Mouse (Mus musculus): ENCODE data around the gene Sv2a. TPM values are rescaled to one million over a fixed set of nuclear protein-coding genes. Genes with fewer than 3 reads are reported as not detected.

Gene Sv2a
- polyA plus RNA-seq (2015; fragmentation: Nextera tagmentation; extraction: Ambion mirVana) = 1.2 and 2.3 TPM in 2 replicates

DNA sequence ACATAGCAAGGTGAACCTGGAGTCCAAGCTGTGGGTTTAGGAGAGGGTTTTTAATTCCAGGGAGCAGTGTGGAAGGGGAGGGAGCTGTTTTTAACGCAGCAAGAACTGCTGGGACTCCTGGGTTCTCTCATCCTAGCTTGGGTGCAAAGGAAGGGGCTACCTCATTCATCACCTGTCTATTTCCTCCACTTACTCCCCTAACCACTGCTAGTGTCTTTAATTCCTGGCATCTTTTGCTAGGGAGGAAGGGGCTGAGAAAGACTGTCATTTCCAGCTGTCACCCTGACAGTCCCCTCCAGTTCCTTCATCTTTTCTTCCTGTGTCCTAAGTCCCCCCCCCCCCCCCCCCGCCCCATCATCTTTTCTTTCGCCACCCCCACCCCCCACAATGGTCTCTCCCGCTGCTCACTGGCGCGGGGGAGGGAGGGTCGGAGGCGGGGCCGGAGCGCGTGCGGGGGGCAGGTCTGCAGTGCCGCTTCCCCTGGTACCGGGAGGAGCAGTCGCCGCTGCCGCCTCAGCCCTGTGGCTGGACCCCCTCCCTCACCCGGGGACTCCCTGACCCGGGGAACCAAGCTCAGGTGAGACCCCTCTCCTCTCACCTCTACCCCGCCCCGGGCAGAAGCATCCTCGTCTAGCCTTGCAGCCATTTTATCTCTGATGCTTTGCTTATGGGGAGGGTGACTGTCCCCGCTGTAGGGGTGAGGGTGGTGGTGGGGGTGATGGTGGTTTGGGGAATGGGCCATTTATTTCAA, at the start of gene Sv2a:
TSS of gene Sv2a (plus strand) at position 425 of the 751 bp plus-strand sequence.
- peak; percentile 43 for DNase-seq (ENCODE audit: low spot score)

GRCm38 (mm10) chr3:96132478-96132877, 48.5 kb upstream of the Sv2a start:
- DNase-seq (ENCODE audit: low spot score) = no peak

DNA sequence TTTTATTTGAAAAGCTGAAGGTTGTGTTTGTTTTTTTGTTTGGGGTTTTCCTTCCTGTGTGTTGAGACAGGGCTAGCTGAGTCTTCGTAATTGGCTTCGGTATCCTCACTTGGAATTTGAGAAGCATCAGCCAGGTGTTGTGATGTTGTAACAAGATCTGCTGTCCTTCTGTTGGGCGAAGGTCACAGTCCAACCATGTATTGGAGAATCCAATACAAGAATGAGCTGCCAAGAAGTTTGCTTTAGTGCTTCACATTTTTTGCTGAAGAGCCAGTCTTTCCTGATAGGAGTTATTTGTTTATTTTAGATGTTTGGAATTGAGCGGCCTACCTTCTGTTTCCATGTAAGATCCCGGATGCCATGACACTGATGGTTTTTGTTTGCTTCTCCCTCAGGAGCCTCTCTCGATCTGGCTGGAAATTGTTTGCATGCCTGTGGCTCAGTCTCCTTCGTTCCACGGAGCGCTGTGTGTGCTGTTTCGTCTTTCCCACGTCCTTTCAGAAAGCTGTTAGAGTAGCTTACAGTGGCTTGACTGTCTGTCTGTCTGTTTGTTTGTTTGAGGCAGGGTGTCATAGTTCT, 47.5 kb upstream of the Sv2a start:
- no peak for DNase-seq (ENCODE audit: low spot score)

GRCm38 (mm10) chr3:96135011-96135410, 45.9 kb upstream of the Sv2a start:
- no peak for DNase-seq (ENCODE audit: low spot score)

DNA sequence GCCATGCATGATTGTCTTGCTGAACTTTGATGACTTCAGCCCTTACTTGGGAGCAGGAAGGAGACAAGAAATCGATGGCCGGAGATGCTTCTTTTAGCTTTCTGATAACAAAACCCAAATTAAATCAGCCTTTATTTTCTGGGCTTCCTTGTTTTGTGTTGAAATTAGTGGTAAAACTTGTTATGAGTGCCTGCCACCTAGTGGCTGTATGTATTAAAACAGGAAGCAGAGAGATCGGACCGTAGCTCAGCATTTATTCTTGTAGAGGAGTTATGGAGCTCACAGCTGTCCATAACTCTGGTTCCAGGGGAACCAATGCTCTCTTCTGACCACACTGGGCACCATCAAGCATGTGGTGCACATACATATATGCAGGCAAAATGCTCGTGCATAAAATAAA, 33.0 kb upstream of the Sv2a start:
- DNase-seq (ENCODE audit: low spot score) = peak; percentile 75

DNA sequence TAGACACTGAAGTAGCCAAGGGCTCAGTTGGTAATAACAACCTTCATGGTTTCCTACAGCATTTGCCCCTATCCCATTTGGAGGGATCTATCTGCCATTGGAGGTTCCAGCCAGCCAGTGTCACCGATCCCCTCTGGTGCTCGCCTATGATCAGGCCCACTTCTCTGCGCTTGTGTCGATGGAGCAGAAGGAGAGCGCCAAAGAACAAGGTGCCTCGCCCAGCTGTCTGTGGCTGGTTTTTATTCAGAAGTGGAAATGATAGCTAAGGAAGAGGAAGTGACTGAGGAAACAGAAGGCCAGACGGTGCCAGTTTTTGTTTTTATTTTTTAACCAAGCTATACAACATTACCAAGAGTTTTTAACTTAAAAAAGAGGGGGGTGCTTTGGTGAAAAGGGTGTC, 29.1 kb upstream of the Sv2a start:
- DNase-seq (ENCODE audit: low spot score) = no peak

GRCm38 (mm10) chr3:96152611-96153010, 28.3 kb upstream of the Sv2a start:
- DNase-seq (ENCODE audit: low spot score) = no peak

DNA sequence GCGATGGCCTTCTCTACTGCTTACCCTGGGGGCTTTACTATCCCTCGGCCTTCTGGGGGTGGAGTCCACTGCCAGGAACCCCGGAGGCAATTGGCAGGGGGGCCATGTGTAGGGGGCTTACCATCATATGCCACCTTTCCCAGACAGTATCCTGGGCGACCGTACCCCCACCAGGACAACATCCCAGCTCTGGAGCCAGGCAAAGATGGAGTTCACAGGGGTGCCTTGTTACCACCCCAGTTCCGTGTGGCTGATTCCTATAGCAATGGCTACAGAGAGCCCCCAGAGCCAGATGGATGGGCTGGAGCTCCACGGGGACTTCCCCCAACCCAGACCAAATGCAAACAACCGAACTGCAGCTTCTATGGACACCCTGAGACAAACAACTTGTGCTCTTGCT, 25.4 kb upstream of the Sv2a start:
- no peak for DNase-seq (ENCODE audit: low spot score)

DNA sequence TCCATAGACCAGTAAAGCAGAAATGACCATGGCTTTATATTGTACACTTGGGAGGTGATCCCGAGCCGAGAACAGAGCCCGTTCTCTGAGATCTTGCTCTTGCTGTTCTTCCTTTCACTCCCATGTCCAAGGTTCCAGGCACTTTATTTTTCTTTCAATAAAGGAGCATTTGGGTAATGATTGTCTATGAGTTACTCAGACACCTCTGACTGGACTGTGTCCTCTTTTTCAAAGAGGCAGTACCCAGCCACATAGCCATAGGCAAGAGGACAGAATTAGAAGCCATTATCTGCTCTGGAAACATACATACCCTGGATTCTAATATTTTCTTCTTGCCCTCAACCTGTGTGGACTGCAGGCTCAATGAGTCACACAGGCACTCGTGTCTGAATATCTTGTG, 21.1 kb upstream of the Sv2a start:
- DNase-seq (ENCODE audit: low spot score) = no peak

GRCm38 (mm10) chr3:96160222-96160802, 20.6 kb upstream of the Sv2a start:
- no peak for DNase-seq (ENCODE audit: low spot score)

DNA sequence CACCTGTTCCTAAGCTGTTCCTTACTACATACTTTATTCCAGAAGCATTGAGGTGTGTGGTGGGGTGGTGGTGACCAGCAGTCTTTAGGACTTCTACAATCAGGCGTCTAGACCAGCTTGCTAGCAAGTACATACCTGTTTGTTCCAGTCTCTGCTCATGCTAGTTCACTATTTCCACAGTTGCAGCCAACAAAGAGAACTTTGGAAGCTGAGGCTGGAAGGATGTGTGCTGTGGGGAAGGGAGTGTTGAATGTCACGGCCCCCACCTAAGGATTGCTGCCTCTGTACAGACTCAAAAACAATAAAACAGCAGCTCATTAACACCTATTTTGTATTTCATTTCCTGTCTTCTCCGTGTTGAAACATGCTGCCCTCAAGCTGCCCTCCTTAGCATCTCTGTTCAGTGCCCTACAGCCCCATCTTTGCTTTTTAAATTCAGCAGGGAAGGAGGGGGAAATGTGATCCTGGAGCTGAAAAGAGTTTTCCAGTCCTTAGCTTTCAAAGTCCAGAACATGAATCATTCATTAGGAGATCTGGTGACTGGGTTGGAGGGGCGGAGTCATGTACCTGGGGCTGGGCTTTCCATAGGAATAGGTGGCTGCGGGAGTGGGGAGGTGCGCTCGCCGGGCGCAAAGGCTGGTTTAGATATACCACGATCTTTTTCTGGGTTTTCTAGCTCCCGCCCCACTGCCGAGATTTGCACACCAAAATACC, 20.0 kb upstream of the Sv2a start:
- no peak for DNase-seq (ENCODE audit: low spot score)

- no peak for DNase-seq (ENCODE audit: low spot score)
Observed at GRCm38 (mm10) chr3:96161869-96162840, 18.8 kb upstream of the Sv2a start, which contains the start of gene Mtmr11. Mtmr11 (plus strand) TSS chr3:96162004.

GRCm38 (mm10) chr3:96163040-96163439, 17.9 kb upstream of the Sv2a start:
- no peak for DNase-seq (ENCODE audit: low spot score)

DNA sequence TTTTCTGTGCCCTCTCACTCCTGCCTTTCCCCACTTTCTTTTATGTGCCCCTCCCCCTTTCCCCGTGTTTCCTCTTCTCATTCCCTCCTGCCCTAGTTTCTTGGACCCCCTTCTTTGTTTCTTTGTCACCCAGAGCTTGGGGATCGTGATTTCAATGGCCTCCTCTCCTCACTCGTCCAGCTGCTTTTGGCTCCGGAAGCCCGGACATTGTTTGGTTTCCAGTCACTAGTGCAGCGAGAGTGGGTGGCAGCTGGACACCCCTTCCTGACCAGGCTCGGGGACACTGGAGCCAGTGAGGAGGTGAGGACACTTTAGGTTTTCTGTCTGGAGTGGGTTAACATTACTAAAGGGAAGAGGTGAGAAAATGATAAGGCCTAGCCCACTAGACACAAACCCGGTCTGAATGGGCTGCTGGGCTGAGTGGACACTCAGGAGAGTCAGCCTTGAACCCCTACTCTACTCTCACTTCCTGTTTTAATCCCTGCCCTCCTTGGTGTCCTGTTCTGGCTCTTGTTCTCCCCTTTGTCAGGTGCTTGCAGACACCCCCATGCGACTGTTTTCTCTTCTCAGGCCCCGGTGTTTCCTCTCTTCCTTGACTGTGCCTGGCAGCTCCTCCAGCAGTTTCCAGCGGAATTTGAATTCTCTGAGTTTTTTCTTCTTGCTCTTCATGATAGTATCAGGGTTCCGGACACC, 12.3 kb upstream of the Sv2a start:
- no peak for DNase-seq (ENCODE audit: low spot score)

DNA sequence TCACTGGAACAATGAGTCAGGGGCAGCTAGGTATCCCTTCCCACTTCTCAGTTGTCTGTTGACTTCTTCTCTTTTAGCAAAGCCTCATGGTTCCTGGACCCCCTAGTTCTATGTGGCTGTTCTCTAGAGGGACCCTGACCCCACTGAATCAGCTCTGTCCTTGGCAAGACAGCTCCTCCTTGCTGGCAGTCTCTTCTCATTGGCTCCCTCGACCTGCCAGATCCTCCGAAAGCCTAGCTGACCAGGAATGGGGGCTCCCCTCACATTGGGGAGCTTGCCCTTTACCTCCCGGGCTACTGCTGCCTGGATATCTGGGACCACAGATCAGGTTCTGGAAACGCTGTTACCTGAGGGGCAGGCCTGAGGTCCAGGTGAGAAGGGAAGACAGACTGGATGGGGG, 10.7 kb upstream of the Sv2a start:
- DNase-seq (ENCODE audit: low spot score) = no peak

DNA sequence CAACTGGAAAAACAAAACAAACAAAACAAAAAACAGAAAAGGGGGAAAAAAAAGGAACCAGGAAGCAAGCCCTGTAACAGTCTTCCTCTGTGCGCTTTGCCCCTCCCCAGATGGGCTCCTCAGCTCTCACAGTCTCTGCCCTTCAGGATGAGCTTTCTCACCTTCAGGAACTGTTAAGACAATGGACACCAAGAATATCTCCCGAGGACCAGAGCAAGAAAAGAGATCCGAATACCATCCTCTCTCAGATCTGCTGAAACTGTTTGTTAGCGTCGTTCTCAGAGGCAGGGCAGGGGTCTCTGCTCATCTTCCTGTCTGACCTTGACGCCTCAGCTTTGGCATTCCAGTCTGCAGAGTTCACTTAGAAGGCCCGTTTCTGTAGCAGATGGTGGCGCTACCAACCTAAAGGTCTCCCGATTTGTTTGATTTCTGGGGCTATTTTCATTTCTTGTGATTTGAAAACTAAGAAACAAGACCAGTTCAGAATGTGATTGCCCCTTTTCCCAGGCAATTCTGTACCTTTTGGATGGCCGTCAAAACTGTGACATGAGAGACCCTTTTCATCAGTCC, 9.9 kb upstream of the Sv2a start:
- peak; percentile 48 for DNase-seq (ENCODE audit: low spot score)

GRCm38 (mm10) chr3:96171583-96172196, 9.3 kb upstream of the Sv2a start:
- DNase-seq (ENCODE audit: low spot score) = no peak

GRCm38 (mm10) chr3:96172197-96173178, 8.5 kb upstream of the Sv2a start, which contains the start of gene Sf3b4:
Sf3b4 (plus strand) TSS chr3:96172332.
- DNase-seq (ENCODE audit: low spot score) = peak; percentile 95
